Mouse (Mus musculus) layer of hippocampus, postnatal 25 days (tissue): Measurements from ENCODE around the gene Cebpz. TPM values are rescaled to one million over a fixed set of nuclear protein-coding genes. Genes with fewer than 3 reads are reported as not detected.

Experiments
- DNase-seq, 2 experiments: peaks; one replicate each; pipeline ENCODE4 v3.0.0; 2022; ENCODE audit warnings: mixed read lengths in 2 of 2, low spot score in 1 of 2; ENCODE audit errors: extremely low spot score in 1 of 2
- total RNA-seq, 2 experiments: library from RNA; stranded (reverse); gene quantifications; 2 replicates each; pipeline ENCODE4 v1.2.3; 2021

Cebpz gene
- total RNA-seq, 2 experiments from 2014 or later = 32.5 to 32.9 TPM

DNA sequence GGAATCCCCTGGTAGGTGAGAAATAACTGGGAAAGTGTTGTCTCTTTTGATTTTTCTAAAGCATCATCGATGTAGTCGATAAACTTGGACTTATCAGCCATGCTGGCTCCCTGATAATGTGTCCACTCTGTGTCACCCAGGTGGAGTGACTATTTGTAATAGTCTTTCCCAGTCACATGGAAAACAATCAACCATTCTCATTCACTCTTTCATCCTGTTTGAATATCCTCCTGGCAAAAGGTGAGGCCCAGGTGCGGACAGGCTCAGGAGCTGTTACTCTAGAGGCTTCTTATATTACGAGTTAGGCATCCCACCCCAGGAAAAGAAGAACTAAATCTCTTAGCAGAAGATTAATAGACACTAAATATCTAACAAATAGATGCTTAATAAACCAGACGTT, 30.0 kb downstream of the Cebpz start, which contains the start of gene Sult6b1:
TSS of gene Sult6b1 (minus strand) at position 101 of the 400 bp plus-strand sequence.
- DNase-seq = no peak

DNA sequence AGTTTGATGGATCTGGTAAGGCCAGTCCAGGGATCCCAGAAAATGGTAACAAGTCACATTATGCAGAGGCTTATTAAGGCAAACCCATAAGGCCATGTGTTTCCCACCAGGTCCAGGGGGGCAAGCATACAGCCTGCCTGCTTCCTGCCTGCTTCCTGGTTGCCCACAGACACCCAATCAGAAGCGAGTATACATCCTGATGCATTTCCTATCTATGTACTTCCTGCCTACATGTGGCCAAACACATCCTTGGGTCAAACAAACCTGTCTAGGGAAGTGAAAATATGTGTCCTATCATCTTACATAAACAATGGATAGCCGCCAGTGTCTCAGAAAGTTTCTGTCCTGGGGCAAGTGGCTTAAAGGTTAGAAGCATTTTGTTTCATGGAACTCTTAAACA, 33.7 kb downstream of the Cebpz start:
- no peak for DNase-seq

DNA sequence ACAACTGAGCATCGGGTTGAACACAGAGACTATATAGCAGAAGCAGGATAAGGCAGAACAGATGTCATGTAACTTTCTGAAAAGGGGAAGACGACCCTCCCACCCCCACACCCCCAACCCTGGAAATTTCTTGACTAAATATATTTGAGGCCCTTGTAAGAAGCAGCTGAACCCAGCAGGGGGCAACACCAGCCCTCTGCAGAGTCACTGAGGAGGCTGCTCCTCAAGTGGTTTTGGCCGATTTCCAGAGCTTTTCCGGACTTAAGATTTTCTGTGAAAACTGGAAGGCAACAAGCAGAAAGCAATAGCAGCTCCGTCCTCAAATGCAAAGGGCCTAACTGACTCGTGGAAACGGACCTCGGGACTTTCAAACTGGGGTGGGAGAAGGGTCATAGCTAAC, 41.5 kb downstream of the Cebpz start:
- no peak for DNase-seq

DNA sequence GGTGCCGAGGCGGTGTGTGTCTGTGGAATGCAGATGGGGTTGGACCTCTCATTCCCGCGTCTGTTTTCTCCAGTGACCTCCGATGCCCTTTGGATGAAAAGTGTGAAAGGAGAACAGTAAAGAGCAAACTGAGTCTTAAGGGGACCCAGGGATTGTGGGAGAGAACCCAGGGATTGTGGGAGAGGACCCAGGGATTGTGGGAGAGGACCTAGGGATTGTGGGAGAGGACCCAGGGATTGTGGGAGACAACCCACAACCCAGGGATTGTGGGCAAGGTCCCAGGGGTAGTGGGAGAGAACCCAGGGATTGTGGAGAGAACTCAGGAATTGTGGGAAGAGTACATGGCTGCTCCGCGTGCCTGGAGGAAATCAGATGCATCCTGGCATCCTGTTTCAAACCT, 41.9 kb downstream of the Cebpz start:
- DNase-seq = no peak

GRCm38 (mm10) chr17:78891020-78891419, 45.8 kb downstream of the Cebpz start:
- DNase-seq = no peak

GRCm38 (mm10) chr17:78889184-78889583, 47.7 kb downstream of the Cebpz start:
- DNase-seq = no peak

DNA sequence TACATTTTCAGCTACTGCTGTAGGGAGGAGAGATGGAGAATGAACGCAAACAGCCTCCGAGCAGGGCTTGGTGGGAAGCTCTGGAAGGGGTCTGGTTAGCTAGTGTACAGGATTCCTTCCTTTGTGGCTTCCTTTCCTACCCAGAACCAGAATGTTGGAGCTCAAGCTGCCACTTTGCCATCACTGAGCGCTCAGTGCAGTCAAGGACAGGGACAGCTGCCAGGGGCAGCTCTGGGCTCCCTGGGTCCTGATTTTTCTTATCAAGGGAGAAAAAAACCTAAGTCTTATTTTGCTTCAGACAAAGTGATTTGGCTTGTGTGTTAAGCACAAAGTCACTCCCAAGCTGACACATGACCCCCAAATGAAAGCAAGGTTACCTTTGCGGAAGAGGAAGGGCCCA, 48.3 kb downstream of the Cebpz start:
- no peak for DNase-seq

- DNase-seq = no peak
These were observed 51.4 kb downstream of the Cebpz start for GRCm38 (mm10) chr17:78885286-78886065.

- DNase-seq = no peak
These were observed 53.6 kb downstream of the Cebpz start for GRCm38 (mm10) chr17:78883291-78883690.

DNA sequence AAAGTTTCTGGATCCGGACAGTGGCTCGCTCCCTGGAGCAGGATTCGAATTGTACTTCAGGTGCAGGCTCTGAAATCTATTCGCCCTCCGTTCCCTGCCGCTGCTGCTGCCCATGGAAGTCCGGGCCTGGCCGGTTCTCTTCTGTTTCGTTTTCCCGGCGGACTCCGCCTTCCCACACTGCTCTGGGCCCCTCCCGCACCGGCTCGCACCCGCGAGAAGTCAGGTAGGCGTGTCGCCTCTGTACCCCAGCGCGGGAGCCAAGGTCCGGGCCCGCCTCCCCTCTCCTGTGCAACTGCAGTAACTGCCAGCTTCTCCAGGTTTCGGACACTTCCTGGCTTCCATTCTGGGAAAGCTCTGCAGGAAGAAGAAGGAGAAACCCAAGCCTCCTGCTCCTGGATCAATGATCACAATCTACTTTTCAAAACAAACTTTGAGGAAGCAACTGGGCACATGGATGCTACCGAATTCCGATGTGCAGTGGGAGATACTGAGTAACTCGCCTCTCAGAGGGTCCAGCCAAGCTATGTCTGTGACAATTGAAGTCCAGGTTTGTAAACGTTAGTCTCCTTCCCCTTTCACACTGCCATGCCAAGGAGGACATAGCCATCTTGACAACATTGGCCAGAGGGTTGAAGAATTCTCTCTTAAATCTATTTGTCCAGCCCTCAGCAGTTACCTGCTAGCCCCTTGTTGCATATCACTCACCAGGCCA, 54.3 kb downstream of the Cebpz start, which contains the start of gene Eif2ak2:
TSS of gene Eif2ak2 (minus strand) at position 173 of the 712 bp plus-strand sequence.
- peak; percentile 17 to 37 for DNase-seq

DNA sequence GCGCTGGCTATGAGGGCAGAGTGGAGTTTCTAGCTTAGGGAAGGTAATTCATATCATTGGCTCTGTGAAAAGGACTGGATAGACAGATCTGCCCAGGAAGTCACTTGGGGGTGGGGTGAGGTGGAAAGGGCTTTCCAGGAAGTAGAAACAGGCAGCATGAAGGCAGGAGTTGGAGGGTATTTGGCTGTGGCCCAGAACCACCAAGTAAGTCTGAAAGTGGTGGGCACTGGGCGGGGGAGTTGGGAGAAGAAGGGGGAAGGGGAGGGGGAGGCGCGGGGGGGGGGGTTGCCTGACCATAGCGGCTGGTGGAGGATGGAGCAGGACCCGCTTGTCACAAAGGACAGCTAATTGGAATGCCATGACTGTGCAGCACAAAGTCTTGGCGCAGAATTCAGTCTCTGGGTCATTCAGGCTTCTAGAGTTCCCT, 55.0 kb downstream of the Cebpz start:
- no peak for DNase-seq

- DNase-seq = no peak
These were observed 63.0 kb downstream of the Cebpz start for GRCm38 (mm10) chr17:78873886-78874285.

Other genes with a start within 250 kb of the Cebpz start
- 10 to 100 TPM; 66.9 to 68.9 TPM for gene Strn, start 199.9 kb downstream of the Cebpz start, total RNA-seq
- gene Heatr5b, start 101.7 kb downstream of the Cebpz start, total RNA-seq = 10 to 100 TPM; 50.2 to 59.1 TPM
- gene Gpatch11, start 101.5 kb downstream of the Cebpz start, total RNA-seq = 10 to 100 TPM; 41.2 to 41.7 TPM
- 1 to 10 TPM; 4.1 to 5.9 TPM for gene Eif2ak2, start 54.5 kb downstream of the Cebpz start, total RNA-seq
- not detected for gene Sult6b1, start 30.1 kb downstream of the Cebpz start, total RNA-seq
- gene Cebpzos, start 20.6 kb downstream of the Cebpz start, total RNA-seq = 10 to 100 TPM; 25.7 to 35.0 TPM
- 10 to 100 TPM; 52.7 to 58.2 TPM for gene Ndufaf7, start 70 bp upstream of the Cebpz start, total RNA-seq
- gene Prkd3, start 83.8 kb upstream of the Cebpz start, total RNA-seq = 10 to 100 TPM; 13.1 to 14.7 TPM
- 10 to 100 TPM; 12.5 to 14.8 TPM for gene Qpct, start 114.8 kb upstream of the Cebpz start, total RNA-seq